Mouse (Mus musculus) cerebellum, adult 8-10 months (tissue): ENCODE measurements at regions not wholly inside any gene's neighbourhood (a gene's known extent, or its start where the extent isn't known, plus 50 kb on each side); places are given as distances from the start of the nearest gene placed in this dataset.

Experiments
- DNase-seq: peaks from one replicate; pipeline ENCODE4 v3.0.0; 2022

DNA sequence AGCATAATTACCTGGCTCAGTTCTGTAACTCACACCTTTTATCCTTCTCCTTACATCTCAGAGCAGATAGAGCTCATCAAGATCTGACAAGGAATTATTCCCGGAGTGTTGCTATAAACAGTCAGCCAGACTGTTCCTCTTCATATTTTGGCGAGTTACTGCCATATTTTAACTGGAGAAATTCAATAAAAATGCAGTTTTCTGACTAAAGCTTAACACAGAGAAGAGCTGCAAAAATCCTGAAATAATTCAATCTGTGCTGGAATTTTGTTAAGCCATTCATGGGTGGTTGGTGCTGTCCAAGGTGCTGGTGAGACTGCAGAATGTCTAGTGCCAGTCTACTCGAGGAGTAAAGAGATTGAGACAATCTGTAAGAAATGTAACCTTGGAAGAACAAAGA lies 512.6 kb downstream of the Tm4sf1 start:
- no peak for DNase-seq

DNA sequence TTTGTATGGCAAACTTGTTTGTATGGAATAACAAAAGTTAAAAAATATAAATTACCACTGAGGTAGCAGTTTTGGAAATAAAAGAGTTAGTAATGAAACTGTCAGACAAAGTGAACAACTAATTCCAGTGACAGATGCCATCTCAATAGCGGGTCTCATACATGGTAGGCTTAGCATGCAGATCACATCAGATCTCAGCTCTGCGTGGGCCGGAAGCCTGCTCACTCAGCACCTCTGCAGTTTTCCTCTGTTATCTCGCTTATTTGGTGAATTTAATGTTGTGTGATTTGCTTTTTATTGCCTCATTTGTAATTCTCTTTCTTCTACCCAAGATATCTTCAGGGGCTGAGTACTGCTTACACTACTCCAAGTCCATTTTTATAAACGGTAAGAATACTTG lies 527.9 kb downstream of the Tm4sf1 start:
- no peak for DNase-seq

DNA sequence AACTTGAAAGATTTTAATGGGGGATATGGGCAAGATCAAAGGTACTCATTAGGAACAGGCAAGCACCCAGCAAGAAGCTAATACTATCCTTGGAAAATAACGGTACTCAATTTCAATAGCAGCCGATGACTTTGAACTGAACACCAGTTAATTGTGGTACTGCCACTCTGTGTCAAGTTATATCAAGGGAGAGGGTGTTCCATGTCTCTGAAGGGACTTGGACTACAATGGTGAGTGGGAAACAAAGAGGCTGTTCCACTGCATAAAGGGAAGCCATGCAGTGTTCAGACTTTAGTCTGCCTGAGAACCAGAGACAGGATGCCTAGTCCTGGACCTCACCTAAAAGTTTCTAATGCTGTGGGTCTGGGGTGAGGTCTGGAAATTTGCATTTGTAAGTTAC lies 531.6 kb downstream of the Tm4sf1 start:
- no peak for DNase-seq

DNA sequence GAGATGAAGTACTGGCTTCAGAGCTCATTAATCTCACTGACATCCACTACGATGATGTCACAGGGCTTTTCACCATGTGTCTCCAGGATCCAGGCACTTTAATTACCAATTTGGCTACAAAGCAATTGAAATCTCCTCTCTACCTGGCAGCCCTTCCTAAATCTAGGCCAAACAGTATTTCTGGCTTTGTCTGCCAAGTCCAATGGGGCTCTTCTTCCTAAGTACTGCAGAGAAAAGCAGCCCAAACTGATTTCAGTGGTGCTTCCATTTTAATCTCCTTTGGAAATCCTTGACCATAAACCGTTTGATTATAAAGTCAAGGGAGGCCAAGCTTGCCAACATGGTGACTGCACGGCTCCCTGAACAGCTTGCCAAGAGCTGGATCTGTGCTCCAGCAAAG lies 534.7 kb downstream of the Tm4sf1 start:
- peak; percentile 43 for DNase-seq

DNA sequence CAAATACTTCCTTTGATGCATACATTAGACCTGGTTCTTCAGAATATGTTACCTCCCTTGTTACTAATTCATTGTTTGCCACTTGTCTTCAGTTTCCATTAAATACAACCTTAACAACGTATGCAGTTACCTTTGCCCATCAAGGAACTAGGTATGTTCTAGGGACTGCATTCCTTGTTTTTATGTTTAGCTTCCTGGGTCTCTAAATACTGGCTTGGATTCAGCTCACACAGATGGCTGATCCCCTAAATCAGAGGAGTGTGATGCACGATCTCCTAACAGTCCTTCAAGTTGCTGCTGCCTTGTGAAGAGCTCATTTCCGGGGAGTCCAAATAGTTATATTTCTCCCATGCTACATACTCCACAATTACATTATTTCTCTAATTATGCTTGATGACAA lies 537.5 kb downstream of the Tm4sf1 start:
- no peak for DNase-seq

DNA sequence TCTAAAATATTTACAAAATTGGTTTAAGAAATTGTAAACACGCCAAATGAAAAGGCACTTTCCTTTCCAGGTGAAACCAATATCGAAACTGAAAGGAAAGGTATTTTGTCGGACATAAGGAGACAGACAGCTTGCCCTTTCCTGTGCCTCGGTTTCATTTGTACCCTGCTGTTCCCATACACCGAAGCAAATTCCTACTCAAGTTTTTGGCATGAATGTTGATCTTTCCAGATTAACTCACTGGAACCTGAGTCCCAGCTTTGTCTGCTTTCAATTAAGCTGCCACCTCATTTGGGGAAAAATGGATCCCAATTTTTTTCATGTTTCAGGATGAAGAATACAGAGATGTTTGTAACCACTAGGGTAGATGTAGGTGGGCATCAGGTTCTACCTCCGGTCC lies 537.9 kb downstream of the Tm4sf1 start:
- DNase-seq = no peak

DNA sequence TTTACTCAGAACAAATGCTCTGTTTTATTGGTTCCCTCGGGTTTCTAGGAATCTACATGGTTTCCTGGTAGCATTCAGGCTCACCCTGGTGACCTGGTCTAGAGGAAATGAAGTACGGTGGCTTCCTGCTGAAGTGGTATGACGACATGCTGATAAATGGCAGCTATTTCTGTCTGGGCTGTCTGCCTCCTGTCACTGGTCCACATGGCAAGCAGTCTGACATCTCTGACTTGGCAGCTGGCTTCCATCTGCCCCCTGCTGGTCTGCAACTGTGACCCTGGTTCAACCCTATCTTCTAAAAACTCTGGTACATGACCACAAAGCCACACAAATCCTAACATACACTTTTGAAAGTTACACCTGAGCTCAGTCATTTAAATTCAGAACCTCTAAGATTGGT lies 548.1 kb downstream of the Tm4sf1 start:
- peak; percentile 61 for DNase-seq

DNA sequence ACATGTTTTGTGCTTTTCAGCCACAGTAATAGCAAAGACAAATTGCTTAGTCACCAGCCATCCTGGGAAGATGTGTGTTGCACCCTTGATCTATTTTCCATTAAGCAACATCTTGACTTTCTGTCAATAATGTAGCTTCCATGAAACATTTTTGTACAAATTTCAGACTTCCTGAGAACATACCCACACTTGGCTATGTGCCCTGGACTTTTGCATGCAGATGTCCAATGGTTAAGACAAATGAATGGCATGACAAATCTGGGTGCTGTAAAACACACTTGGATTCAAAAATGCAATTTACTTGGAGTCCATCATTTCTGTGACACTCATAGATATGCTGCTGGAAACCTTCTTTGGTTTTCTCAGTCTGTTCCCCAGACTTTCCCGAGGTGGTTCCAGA lies 549.9 kb downstream of the Tm4sf1 start:
- DNase-seq = no peak

DNA sequence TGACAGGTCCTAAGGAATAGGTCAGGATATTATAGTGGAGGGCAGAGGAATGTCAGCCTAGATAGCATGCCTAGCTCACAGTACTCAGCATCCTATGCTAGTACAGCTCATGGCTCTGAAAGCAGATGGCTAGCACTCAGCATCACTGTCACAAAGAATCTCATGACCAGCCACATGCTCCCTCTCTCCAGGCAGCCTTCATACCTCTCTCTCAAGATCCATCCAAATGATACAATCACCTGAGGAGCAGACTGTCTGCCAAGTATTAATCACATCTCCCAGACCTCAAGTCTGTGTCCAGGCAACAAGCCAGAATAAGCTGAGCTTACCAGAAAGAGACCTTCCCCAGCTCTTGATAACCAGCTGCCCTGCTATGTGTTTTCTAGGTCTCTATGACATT lies 557.4 kb upstream of the Nbea start:
- DNase-seq = no peak

DNA sequence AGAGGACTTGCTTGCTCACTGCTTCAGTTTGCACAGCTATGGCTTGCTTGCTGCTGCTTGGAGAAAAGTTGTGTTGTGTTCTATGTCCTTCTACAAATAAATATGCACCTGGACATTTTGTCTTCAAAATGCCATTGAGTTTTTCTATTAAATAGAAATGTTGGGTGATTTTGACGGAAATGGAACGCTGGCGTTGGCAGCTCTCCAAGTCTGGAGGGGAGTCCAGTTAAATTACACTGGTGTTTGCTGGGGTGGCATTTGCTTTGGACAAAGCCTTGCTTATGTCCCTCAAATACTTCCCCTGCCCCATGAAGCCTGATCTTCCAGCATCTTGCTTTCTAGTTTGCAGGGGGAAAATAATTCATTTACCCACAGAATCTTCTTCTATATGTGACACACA lies 556.0 kb upstream of the Nbea start:
- DNase-seq = no peak

DNA sequence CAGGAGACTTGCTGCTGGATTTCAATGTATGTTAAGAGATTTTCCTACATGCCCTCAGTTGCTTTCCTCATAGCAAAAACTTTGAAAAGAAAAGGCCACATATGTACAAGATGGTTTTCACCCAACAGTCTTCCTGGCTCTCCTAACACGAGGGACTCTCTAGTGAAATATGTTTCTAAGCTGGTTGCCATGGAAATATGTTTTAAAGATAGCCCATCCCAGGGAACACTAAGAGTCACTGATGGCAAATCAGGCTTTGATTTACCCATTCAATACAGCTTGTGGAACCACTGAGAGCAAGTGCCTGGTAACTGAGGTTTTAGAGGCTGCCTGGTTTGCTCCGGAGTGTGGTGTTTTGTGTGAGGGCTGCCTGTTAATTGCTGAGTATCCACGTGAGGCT lies 547.3 kb upstream of the Nbea start:
- no peak for DNase-seq

DNA sequence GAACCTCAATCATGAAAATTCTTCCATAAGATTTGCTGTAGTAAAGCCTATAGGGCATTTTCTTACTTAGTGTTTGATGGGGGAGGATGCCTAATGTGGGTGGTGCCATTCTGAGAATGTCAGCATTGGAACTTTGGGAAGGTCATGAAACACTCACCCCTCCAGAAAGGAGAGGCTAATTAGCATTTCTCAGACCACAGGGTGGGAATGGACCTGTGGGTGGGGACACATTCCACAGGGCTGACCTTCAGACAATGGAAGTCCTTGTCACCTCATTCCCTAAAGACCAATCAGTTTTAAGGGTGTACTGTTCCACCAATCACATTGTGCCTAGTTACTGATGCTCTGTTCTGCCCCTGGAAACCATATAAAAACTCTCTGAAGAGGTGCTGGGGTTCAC lies 541.5 kb upstream of the Nbea start:
- no peak for DNase-seq

DNA sequence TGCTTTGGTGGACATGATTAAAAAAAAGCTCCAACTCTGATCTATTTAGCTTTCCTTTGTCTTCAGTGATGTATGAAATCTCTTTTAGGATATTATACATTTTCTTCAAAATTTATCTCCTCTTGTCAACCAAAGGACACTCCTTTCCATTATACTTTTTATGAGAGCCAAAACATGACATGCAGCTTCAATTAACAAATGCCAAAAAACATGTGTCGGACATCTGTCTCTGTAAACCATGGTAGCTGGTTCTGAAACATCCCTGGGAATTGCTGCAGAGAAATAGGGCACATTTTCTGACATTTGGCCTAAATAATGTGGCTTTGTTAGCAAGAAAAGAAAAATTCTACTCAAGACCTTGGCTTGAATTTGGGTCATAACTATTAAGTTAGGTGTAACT lies 524.8 kb upstream of the Nbea start:
- no peak for DNase-seq

DNA sequence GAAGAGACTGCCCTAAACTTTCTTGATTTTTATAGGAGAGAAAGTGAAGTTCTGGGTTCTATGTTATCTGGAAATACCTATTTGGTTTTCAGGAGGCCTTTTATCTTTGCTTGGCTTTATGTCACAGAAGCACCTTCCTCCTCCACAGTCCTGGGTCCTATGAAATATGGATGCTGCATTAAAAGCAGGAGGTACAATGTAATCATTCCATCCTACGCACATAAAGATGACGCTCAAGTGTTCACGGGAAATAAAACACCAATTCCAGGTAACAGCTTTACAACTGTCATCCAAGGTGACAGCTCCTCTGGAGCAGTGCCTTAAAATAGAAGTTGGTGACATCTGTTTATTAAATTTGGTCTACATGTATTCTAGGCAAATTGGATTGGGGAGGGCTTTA lies 523.8 kb upstream of the Nbea start:
- DNase-seq = no peak

DNA sequence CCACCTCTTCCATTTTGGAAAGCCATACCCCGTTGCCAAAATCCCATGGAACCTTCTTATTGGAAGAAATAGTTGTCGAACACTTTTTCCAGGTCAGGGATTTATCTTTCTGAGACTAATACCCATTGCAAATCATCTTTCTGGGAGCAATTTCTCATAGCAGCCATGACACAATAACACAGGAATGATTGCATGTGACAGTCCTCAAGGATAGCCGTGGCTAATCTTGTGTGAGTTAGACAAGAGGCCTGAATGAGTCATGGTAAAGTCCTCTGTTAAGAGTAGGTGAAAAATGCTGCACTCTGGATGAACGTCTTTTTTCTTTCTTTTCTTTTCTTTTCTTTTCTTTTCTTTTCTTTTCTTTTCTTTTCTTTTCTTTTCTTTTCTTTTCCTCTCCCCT lies 522.5 kb upstream of the Nbea start:
- no peak for DNase-seq

DNA sequence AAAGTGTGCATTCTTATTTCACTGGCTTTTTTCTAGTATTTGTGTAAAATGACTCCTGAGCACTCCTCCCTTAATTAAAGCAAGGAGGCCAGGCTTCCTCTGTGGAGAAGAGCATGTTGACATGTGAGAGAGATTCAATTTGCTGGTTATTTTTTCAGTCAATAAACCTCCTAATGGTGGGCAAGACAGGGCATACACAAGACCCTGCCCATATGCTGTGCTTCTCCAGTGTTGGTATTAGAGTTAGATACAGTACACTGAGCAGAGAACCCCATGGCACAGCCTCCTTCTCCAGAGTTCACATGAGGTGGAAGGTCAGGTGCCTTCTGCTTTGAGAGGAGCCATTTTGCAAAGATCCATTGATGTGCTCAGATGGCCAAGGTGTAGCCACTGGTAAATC lies 515.4 kb upstream of the Nbea start:
- DNase-seq = no peak

DNA sequence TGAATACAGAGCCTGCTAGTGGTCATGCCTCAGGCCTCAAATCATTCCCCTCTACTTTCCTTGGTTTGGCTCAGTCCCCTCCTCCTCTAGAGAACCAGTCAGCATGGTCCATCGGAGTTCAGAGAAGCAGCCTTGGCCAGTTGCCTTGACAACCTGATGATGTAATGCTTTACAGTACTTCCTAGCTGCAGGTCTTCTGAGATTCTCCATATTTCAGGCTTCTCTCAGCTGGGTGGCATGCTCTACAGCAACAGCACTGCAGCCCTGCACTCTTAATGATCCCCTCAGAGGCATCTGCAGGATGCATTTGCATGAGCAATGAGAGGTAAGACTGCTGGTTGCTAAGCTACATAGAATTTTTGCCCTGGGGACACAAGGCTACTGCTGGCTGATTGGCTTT lies 514.7 kb upstream of the Nbea start:
- no peak for DNase-seq

DNA sequence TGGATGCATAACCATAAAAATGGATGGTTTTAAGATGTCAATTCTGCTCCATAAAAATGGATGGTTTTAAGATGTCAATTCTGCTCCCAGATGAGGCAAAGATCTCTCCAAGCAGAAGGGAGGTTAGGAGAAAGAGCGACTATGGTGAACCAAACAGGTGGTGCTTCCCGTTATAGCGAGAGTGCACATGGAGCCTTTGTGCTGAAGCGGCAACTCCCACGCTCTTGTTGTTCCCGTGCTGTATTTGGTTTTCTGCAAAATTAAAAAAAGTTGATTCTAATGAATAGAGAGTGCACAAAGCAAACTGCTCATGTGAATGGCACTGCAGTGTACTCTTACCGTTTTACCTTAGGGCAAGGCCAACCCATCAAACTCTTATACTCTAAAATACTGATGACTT lies 497.5 kb upstream of the Nbea start:
- DNase-seq = no peak

DNA sequence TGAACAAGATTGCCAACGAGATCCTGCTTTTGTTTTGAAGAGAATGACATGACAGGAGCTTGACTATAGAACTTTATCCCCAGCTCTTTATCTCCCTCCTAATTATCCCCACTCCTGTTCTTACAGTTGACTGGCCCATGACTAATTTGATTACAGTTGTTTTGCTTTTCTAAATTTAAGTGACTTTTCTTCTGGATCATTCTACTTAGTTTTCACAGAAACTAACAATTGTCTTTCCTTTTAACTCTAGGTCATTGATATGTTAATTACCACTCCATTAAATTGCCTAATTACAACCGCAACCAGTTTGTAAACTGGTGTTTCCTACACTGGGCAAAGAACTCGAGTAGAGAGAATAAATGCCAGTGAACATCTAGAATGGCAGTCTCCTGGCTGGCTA lies 485.3 kb upstream of the Nbea start:
- no peak for DNase-seq

DNA sequence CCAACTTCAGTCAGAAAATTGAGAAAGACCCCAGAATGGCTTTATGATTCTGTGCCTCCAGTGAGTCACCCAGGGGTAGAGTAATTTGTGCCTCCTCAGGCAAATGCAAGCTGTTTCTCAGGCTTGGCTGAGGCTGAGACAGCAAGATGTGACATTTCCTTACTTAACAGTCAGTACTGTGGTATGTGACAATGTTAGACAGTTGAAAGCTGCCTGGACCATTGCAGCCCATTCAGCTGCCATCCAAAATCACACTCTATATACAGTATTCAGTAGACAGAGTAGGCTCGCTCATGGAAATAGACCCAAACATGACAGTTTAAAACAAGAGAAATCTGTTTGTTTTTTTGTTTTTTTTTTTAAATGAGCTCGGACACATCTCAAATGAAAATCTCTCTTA lies 477.1 kb upstream of the Nbea start:
- no peak for DNase-seq

DNA sequence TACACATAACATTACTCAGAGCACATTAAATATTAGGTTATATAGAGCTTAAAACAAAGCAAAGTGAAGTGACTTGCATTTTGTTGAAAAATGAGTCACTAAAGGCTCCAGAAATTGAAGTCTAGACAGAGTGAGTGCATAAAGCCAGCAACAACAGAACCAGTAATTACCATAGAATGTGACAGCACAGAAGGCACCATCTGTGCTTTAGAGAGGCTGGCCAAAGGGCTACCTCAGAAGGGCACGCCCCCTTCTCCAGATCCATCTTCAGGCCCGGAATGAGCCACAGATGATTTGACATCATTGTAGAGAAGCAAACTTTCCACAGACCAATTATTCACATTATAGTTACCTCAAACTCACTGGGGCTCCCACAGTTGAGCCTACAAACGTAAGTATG lies 463.8 kb upstream of the Nbea start:
- no peak for DNase-seq
